Mouse (Mus musculus) yolk sac, embryonic 10.5 days (tissue): ENCODE data around the gene Mus81.
"Not testable (repeated sequence)": the region's sequence is repeated elsewhere in the genome, so short reads cannot be mapped to it uniquely, and the experiment has no call there.

ENCODE experiments used
- DNase-seq: peaks from one replicate; pipeline ENCODE4 v3.0.0-alpha.2; 2017; ENCODE audit warnings: low spot score

Gene Mus81

DNA sequence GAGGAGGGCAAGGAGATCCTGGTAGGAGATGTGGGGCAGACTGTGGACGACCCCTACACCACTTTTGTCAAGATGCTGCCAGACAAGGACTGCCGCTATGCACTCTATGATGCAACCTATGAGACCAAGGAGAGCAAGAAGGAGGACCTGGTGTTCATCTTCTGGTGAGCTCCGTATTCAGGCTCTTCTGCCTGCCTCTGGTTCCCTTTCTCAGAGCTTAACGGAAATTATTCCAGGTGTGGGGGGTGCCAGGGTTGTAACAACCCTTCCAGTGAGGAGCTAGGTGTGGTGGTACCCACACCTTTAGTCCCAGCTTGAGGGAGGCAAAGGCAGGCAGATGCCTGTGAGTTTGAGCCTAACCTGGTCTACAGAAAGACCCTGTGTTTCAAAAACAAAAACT lies 4.4 kb upstream of the Mus81 start:
- no peak for DNase-seq

DNA sequence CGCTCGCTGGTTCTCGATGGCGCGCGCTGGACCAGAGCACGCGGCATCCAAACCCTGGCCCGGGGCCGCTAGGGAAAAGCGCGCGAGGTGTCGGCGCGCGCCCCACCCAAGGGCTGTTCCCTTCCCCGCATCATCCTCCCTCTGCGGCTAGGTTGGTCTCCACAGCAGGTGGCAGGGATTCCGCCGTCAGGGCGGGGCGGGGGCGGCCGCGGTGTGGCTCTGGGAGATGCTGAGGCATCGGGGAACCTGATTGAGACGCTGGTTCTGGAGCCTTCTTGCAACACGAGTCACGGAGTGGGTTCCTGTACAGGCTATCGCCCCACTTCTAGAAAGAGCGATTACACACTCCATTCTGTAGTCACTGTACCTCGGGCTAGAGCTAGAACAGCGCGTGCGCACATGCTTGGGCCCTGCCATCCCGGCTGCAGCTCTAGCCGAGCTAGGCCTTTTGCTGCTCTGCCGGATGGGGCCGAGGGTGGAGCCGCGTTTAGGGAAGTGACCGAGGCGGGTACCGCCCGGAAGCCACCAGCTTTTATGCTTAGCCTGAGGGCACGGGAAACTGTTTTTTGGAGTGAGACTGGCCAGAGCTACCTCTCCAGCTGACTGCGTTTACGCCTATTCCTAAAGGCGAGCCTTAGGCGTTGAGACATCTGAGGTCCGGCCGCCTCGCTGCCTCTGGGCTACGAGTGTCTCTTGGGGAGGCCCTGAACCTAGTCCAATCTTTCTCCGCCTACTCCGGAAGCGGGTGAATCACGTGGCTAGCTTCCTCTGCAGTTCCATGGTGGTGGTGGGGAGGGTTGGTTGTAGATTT lies 2.9 kb upstream of the Mus81 start:
- peak; percentile 88 for DNase-seq

DNA sequence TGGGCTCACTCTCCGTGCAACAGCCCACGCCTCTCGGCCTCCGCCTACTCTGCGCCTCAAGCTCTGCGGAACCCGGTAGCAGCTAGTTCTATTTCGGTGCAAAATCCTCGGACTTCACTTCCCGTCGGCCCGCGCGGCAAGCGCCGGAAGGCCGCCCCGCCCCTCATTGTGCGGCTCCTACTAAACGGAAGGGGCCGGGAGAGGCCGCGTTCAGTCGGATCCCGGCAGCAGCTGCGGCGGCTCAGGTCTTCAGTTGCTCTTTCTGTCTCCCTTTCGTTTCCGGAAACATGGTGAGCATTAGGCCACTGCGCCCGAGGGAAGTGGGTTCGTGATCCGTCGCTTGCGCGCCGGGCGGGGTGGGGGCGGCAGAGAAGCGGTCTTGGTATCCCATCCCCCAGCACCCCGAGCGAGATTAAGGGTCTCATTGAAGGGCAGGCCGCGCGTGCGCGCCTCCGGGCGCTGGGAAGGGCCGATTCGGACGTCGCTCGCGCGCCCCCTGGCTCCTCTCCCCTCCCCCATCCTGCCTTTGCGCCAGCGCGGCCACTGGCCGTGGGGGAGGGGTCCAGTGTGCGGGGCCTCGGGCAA lies 2.2 kb upstream of the Mus81 start, which contains the start of gene Cfl1:
TSS of gene Cfl1 (plus strand) at position 143 of the 585 bp plus-strand sequence.
- peak; percentile 96 for DNase-seq

- not testable (repeated sequence) for DNase-seq
These were observed 1.5 kb upstream of the Mus81 start for GRCm38 (mm10) chr19:5489721-5490120.

DNA sequence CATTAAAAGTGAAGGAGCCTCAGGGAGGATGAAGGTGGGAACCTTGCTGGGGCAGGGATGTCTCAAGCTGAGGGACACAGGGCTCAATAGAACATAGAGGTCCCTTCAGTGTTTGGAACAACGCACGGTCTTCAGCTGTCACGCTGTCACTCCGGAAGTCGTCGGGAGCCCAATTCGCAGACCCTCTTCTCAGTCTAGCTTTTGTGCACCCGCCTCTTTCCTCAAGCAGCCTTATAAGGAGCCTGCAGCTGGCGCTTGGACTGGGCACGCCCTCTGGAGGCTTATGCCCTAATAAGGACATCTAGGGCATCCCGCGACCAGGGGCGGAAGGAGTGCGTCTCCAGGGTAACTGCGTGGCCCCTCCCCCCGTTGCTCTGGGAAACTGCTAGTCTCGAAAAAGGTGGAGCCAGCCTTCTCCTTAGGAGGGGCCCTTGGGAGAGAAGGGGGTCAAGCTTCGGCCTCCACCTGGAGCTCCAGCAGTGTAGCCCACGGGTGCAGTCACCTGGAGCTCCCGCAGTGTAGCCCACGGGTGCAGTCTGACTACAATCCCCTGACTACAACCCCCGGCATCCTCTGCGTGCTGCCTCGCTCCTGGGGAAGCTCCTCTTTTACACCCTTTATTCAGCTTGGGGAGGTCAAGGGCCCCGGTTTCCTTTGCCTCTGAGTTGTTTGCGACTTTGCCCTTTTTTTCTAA lies 823 bp upstream of the Mus81 start:
- peak; percentile 99 for DNase-seq

- DNase-seq = no peak
These were observed 1.4 kb downstream of the Mus81 start for GRCm38 (mm10) chr19:5486771-5487170.

DNA sequence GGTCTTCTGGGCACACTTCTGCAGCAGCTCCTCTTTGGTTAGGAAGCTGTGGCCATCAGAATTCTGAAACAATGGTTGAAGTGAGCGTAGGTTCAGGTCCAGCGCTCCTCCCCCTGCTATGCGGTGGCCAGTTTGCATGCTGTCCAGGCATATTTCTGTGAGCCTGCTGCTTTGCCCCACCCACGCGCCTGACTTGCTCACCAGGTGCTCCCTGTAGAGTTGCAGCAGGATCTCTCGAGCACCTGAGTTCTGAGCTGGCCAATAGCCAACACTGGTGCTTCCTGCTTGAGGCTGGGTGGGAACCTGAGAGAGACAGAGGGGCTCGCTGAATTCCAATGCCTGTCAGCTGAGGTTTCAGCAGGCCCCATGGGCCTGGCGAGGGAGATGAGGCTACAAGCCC lies 1.9 kb downstream of the Mus81 start:
- DNase-seq = no peak

GRCm38 (mm10) chr19:5485821-5486220 lies 2.4 kb downstream of the Mus81 start:
- DNase-seq = no peak

DNA sequence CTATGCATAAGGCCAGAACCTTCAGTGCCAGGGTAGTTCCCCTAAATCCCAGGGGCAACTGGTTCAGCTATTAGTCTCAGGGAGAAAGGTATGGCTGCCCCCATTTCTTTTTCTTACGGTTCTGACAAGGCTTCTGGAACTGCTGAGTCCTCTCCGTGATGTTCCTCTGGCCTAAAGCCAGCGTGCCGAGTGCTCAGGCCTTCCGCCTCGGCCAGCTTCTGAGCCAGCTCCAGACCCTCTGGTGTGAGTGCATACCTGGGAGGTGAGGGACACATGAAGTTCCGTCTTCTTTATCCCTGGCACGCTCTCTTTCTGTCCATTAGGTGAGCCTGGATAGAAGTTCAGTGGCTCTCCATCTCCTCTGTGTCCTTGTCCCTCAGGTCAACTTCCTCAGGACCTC lies 2.8 kb downstream of the Mus81 start:
- no peak for DNase-seq

DNA sequence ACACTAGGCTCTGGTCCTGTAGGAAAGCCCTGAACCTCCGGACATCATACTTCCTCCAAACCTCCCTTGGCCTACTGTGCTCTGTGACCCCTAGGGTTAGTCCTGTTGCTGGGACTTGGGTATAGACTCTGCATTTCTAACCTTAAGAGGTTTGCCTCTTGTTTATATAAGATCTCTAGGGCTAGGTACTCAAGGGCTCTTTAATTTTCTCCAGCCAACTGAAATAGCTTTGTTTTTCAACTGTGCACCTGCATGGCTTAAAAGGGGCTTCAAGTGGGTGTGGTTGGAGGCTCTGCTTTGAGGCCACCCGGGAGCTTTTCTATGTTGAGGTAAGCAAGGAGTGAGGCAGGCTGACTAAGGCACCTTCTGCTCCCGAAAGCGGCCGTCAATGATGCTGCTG lies 3.7 kb downstream of the Mus81 start:
- no peak for DNase-seq

GRCm38 (mm10) chr19:5483386-5484359 lies 4.5 kb downstream of the Mus81 start:
- DNase-seq = no peak

- DNase-seq = no peak
These were observed 6.8 kb downstream of the Mus81 start for GRCm38 (mm10) chr19:5481398-5481797.

DNA sequence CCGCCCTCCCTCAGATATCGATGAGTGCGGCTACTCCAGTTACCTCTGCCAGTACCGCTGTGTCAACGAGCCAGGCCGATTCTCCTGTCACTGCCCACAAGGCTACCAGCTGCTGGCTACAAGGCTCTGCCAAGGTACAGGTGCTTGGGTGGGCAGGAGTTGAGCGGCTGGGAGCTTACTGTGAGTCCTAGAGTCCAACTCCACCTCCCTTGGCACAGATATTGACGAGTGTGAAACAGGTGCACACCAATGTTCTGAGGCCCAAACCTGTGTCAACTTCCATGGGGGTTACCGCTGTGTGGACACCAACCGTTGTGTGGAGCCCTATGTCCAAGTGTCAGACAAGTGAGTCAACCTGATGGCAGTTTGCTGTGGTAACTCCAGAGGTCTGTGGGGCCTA lies 8.2 kb downstream of the Mus81 start:
- no peak for DNase-seq

DNA sequence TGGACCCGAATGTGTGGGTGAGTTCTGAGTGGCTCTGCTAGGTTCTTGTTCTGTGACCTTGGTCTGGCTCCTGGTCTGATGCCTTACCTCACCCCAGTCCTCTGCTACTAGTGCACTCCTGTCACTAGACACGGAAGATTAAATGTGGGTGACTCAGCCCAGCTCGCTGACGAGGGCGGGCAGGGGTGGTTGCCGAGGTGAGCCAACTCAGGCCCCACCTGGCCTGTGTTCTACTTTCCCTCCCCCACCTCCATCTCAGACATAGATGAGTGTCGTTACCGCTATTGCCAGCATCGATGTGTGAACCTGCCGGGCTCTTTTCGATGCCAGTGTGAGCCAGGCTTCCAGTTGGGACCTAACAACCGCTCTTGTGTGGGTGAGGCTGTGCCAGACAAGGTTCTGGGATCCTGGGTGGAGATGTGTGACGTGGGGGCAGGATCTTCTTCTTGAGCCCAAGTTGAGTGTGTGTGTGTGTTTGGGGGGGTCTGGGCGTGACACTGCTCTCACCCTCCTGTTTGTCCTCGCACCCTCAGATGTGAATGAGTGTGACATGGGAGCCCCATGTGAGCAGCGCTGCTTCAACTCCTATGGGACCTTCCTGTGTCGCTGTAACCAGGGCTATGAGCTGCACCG lies 10.4 kb downstream of the Mus81 start:
- no peak for DNase-seq

GRCm38 (mm10) chr19:5477004-5477667 lies 11.1 kb downstream of the Mus81 start:
- DNase-seq = no peak

DNA sequence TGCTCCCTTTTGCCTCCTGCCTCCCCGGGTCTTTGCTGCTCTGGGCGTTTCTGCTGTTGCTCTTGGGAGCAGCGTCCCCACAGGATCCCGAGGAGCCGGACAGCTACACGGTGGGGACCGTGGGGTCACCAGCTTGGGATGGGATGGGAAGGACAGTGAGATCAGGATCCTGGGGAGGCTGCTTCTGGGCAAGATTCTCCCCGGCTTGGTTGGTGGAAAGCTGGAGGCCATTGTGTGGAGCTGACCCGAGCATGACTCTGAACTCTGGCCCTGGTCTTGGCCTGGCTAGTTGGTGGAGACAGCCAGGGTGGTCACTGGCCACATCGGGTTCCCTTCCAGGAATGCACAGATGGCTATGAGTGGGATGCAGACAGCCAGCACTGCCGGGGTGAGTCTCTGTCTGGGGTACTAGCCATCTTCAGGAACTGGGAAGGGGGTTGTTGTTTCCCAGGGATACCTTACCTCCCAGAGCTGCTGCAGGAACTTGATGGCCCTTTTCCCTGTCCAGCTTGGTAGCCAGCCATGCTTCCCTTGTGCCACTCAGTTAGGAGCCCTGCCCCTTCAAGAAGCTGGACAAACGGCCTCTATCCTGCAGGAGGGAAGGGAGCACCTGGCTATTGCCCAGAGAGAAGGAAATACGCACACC lies 13.0 kb downstream of the Mus81 start:
- no peak for DNase-seq

DNA sequence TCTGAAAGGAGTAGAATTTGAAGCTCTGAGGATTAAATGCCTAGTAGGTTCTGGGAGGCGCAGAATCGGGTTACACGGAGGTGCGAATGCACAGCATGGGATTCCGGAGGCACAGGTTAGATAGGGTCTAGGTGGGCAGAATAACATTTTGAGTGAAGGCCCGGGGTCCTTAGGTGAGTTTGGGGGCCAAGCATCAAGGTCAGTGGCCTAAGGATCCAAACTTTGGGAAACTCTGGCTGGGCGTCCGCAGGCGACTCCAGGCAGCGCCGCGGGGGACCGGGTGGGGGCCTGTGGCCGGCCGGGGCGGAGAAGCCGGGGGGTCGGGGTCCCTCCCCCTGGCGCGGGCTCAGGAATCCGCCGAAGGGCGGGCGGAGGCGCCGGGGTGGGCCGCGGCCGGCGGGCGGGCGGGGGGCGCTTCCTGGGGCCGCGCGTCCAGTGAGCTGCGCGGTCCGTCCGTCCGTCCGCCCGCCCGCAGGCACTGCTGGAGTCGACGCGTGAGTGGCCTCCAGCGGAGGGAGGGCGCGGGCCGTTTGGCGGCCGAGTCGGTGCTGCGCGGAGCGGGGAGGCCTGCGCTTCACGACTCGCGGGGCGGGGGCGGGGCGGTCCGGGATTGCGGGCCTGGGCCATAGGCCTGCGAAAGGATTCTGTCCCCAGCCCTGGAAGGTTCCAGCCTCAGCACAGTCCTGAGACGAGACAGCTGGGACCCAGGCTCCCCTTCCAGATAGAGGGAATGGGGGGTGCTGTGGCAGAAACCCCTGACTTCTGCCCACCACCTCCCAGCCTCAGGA lies 13.7 kb downstream of the Mus81 start:
- peak; percentile 65 for DNase-seq

DNA sequence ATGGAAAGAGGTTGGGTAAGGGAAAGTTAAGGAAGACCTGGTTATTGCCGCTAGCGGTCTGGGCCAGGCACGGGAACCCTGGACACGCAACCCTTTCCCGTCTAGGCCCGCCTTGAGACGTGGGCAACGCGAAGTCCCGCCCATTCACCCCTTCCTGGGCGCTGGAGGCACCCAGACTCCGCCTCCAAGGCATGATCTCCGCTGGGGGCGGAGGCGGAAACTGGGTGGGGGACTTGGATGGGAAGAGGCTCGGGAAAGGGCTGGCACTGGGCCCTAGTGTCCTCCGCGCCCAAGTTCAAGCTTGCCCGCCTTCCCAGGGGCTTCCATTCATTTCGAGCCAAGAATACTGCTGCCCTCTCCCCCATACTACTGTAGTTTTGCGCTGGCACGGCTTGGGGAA lies 14.5 kb downstream of the Mus81 start, which contains the start of gene Efemp2:
TSS of gene Efemp2 (plus strand) at position 235 of the 400 bp plus-strand sequence.
- DNase-seq = peak; percentile 87

DNA sequence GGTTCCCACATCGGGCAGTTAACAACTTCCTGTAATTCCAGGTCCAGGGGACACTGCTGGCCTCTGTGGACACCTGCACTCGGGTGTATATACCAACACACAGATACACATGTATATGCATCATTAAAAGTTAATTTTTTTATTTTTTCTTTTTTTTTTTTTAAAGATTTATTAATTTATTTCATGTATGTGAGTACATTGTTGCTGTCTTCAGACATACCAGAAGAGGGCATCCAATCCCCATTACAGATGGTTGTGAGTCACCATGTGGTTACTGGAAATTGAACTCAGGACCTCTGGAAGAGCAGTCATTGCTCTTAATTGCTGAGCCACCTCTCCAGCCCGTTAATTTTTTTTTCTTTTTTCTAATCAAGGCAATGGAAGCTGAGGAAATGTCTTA lies 15.3 kb downstream of the Mus81 start:
- no peak for DNase-seq
